Mouse (Mus musculus): Measurements from ENCODE around the gene Ccng2.

Gene Ccng2

GRCm38 (mm10) chr5:93296341-93296746 lies 29.3 kb downstream of the Ccng2 start:
- peaks cover 11% of the 10 kb centered on the region for H3K9me3 ChIP-seq (ENCODE audit: low read length)
- no peaks in the 10 kb centered on the region for H3K36me3 ChIP-seq (ENCODE audit: insufficient read depth, low read length)
- no peaks in the 10 kb centered on the region for H3K4me1 ChIP-seq (replicated peaks; ENCODE audit: low read depth, low read length)
- no peaks in the 10 kb centered on the region for H3K27me3 ChIP-seq (ENCODE audit: insufficient read depth, low read length)
- no peak overlapping the region for H3K4me3 ChIP-seq (replicated peaks; ENCODE audit: low read length)
- TF ChIP-seq CTCF (conservative IDR thresholded peaks at IDR 0.05; ENCODE audit: low read length) (no peak), POU5F1 (IDR thresholded peaks at IDR 0.05; ENCODE audit: borderline replicate concordance, low read length) (no peak), NANOG (IDR thresholded peaks at IDR 0.05; ENCODE audit: borderline replicate concordance, low read length) (no peak)

- Histone ChIP-seq H3K27me3 (ENCODE audit: insufficient read depth, low read length) (no peaks in the 10 kb centered on the region), H3K36me3 (ENCODE audit: insufficient read depth, low read length) (no peaks in the 10 kb centered on the region), H3K9me3 (ENCODE audit: low read length) (peaks cover 14% of the 10 kb centered on the region), H3K4me3 (replicated peaks; ENCODE audit: low read length) (no peak overlapping the region), H3K4me1 (replicated peaks; ENCODE audit: low read depth, low read length) (no peaks in the 10 kb centered on the region)
- TF ChIP-seq NANOG (IDR thresholded peaks at IDR 0.05; ENCODE audit: borderline replicate concordance, low read length) (no peak), CTCF (conservative IDR thresholded peaks at IDR 0.05; ENCODE audit: low read length) (no peak), POU5F1 (IDR thresholded peaks at IDR 0.05; ENCODE audit: borderline replicate concordance, low read length) (no peak)
Measured at GRCm38 (mm10) chr5:93296754-93297153, 29.7 kb downstream of the Ccng2 start.

- Histone ChIP-seq H3K4me1 (replicated peaks; ENCODE audit: low read depth, low read length) (no peaks in the 10 kb centered on the region), H3K4me3 (replicated peaks; ENCODE audit: low read length) (no peak overlapping the region), H3K36me3 (ENCODE audit: insufficient read depth, low read length) (no peaks in the 10 kb centered on the region), H3K27me3 (ENCODE audit: insufficient read depth, low read length) (no peaks in the 10 kb centered on the region), H3K9me3 (ENCODE audit: low read length) (peaks cover 13% of the 10 kb centered on the region)
- TF ChIP-seq POU5F1 (IDR thresholded peaks at IDR 0.05; ENCODE audit: borderline replicate concordance, low read length) (no peak), NANOG (IDR thresholded peaks at IDR 0.05; ENCODE audit: borderline replicate concordance, low read length) (no peak), CTCF (conservative IDR thresholded peaks at IDR 0.05; ENCODE audit: low read length) (no peak)
Measured at GRCm38 (mm10) chr5:93297311-93297710, 30.3 kb downstream of the Ccng2 start.

- H3K4me3 ChIP-seq (replicated peaks; ENCODE audit: low read length): no peak overlapping the region
- no peak for TF ChIP-seq CTCF (conservative IDR thresholded peaks at IDR 0.05; ENCODE audit: low read length)
- H3K36me3 ChIP-seq (ENCODE audit: insufficient read depth, low read length): no peaks in the 10 kb centered on the region
- H3K4me1 ChIP-seq (replicated peaks; ENCODE audit: low read depth, low read length): no peaks in the 10 kb centered on the region
- H3K27me3 ChIP-seq (ENCODE audit: insufficient read depth, low read length): no peaks in the 10 kb centered on the region
- H3K9me3 ChIP-seq (ENCODE audit: low read length): peaks cover 11% of the 10 kb centered on the region
Measured at GRCm38 (mm10) chr5:93305126-93305830, 38.2 kb downstream of the Ccng2 start.

GRCm38 (mm10) chr5:93308909-93309308 lies 41.9 kb downstream of the Ccng2 start:
- H3K4me3 ChIP-seq (replicated peaks; ENCODE audit: low read length): no peak overlapping the region
- TF ChIP-seq NANOG (IDR thresholded peaks at IDR 0.05; ENCODE audit: borderline replicate concordance, low read length) (no peak), POU5F1 (IDR thresholded peaks at IDR 0.05; ENCODE audit: borderline replicate concordance, low read length) (no peak), CTCF (conservative IDR thresholded peaks at IDR 0.05; ENCODE audit: low read length) (no peak)
- no peaks in the 10 kb centered on the region for H3K4me1 ChIP-seq (replicated peaks; ENCODE audit: low read depth, low read length)
- no peaks in the 10 kb centered on the region for H3K36me3 ChIP-seq (ENCODE audit: insufficient read depth, low read length)
- no peaks in the 10 kb centered on the region for H3K27me3 ChIP-seq (ENCODE audit: insufficient read depth, low read length)
- peaks cover 6% of the 10 kb centered on the region; the same call in 1 of the 2 replicates for H3K9me3 ChIP-seq (ENCODE audit: low read length)

GRCm38 (mm10) chr5:93323320-93324001 lies 56.4 kb downstream of the Ccng2 start:
- TF ChIP-seq POU5F1 (IDR thresholded peaks at IDR 0.05; ENCODE audit: borderline replicate concordance, low read length) (no peak), CTCF (conservative IDR thresholded peaks at IDR 0.05; ENCODE audit: low read length) (peak; percentile 37), NANOG (IDR thresholded peaks at IDR 0.05; ENCODE audit: borderline replicate concordance, low read length) (no peak)
- no peaks in the 10 kb centered on the region for H3K4me1 ChIP-seq (replicated peaks; ENCODE audit: low read depth, low read length)
- H3K27me3 ChIP-seq (ENCODE audit: insufficient read depth, low read length): no peaks in the 10 kb centered on the region; the same call in 1 of the 2 replicates
- no peaks in the 10 kb centered on the region for H3K36me3 ChIP-seq (ENCODE audit: insufficient read depth, low read length)
- H3K9me3 ChIP-seq (ENCODE audit: low read length): no peaks in the 10 kb centered on the region
- no peak overlapping the region for H3K4me3 ChIP-seq (replicated peaks; ENCODE audit: low read length)

All from E14TG2a.4 (cell line).